Mouse (Mus musculus) midbrain, embryonic 15.5 days (tissue): ENCODE measurements around the gene C1galt1c1. TPM values are rescaled to one million over a fixed set of nuclear protein-coding genes. Genes with fewer than 3 reads are reported as not detected.

Experiments used
- ATAC-seq: fragments of 200-750 bp; cut with Nextera tagmentation; replicated peaks from 2 replicates; pipeline ENCODE4 v1.8.0; 2017; ENCODE audit warnings: moderate TSS enrichment
- H3K27ac ChIP-seq: fragments of 300-500 bp; sonication (generic); 2 replicates; pipeline ENCODE4 v1.5.1; 2015; ENCODE audit warnings: mild to moderate bottlenecking, inconsistent platforms
- H3K27me3 ChIP-seq: fragments of 300-500 bp; sonication (generic); replicated peaks from 2 replicates; pipeline ENCODE4 v1.6.1; 2015; ENCODE audit warnings: inconsistent platforms
- H3K36me3 ChIP-seq: fragments of 300-500 bp; sonication (generic); replicated peaks from 2 replicates; pipeline ENCODE4 v1.6.1; 2015; ENCODE audit warnings: inconsistent platforms
- H3K4me1 ChIP-seq: fragments of 300-500 bp; sonication (generic); 2 replicates; pipeline ENCODE4 v1.6.1; 2015; ENCODE audit warnings: inconsistent platforms
- H3K4me2 ChIP-seq: fragments of 300-500 bp; sonication (generic); 2 replicates; pipeline ENCODE4 v1.6.1; 2015; ENCODE audit warnings: inconsistent platforms, mild to moderate bottlenecking, moderate library complexity
- H3K4me3 ChIP-seq: fragments of 300-500 bp; sonication (generic); 2 replicates; pipeline ENCODE4 v1.5.1; 2015; ENCODE audit warnings: mild to moderate bottlenecking, inconsistent platforms
- H3K9ac ChIP-seq: fragments of 300-500 bp; sonication (generic); 2 replicates; pipeline ENCODE4 v1.6.1; 2015; ENCODE audit warnings: mild to moderate bottlenecking, inconsistent platforms
- H3K9me3 ChIP-seq: fragments of 300-500 bp; sonication (generic); 2 replicates; pipeline ENCODE4 v1.6.1; 2016; ENCODE audit warnings: inconsistent platforms
- WGBS: fragments of 180-500 bp; shearing (Covaris S2); methylation state at CpG from one replicate; pipeline ENCODE4 v1.1.7; 2015; ENCODE audit warnings: mixed read lengths; 5-methylcytosine and 5-hydroxymethylcytosine counted together
- polyA plus RNA-seq: library from polyadenylated mRNA; unstranded; fragments of >200 nt; fragmentation: Nextera tagmentation; extraction: Ambion mirVana; gene quantifications from 2 replicates; pipeline ENCODE4 v1.2.1, GENCODE M21; 2015

C1galt1c1 gene
- 25.4 and 25.9 TPM in 2 replicates for polyA plus RNA-seq

DNA sequence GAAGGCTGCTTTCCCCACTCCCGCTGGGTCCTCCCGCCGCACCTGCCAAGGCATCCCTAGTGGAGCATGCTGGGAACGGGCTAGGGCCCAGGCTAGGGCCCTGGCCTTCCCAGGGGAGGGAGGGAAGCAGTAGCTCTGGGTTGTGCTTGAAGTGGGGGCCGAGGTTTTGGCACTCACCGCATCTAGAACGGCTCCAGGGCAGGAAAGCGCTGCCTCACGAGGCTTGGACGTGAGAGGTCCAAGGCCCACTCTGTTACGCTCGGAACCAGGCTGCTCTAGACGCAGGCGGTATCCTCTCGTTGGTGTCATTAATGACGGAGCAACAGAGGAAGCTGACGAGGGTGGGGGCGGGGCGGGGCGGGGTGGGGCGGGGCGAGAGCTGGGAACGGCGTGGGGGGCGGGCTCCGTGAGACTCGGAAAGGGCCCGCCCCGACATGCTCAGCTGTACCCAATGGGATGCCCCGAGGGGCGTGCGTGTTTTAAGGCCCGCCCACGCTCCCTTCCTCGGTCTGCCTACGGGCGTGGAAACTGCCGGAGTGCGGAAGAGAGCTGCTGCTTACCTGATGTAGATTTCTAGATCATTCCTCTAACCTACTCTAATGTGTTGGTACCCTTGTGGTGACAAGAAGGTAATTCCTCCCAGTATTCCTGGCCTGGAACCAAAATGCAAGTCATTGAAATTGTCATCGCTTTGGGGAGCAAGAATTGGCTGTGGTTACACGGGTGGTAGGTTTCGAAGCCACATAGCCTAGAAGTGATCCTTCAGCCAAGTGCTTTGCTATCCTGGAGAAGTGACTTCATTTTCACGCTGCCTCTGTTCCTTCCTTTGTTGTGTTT, at the start of gene C1galt1c1:
Gene C1galt1c1, minus strand, starts transcription at position 287 of the 837 bp plus-strand sequence.
- WGBS, result 24% methylated on average over 39 of the region's 43 CpGs
- H3K4me2 ChIP-seq, result peak within 1 kb of the TSS; percentile 48
- ATAC-seq, result peak; percentile 99
- H3K27me3 ChIP-seq, result no peaks in the 10 kb centered on the region
- H3K36me3 ChIP-seq, result no peaks in the 10 kb centered on the region
- H3K9ac ChIP-seq, result peak within 1 kb of the TSS; percentile 69
- H3K27ac ChIP-seq, result peak within 1 kb of the TSS; percentile 93
- peaks cover 7% of the 10 kb centered on the region for H3K4me1 ChIP-seq
- H3K4me3 ChIP-seq, result peak within 1 kb of the TSS; percentile 55
- H3K9me3 ChIP-seq, result no peaks in the 10 kb centered on the region

DNA sequence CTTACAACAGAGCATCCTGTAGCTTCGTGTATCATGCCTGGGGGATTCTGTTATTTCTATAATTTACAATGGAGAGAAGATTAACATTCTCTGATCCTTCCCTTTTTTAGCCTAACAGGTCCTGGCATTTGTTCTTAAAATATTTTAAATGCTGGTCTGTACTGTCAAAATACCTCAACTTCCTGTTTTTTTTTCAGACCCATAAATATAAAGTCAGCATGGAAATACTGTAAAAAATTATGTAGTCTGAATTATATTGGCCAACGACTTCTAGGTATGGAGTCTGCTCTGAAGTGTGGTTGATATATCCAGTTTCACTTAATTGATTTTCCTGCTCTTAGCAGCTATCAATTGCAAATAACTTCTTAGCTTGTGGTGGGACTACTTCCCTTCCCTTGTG, 47.1 kb upstream of the C1galt1c1 start:
- Histone ChIP-seq H3K9me3 (no peaks in the 10 kb centered on the region), H3K4me1 (no peaks in the 10 kb centered on the region), H3K27me3 (no peaks in the 10 kb centered on the region), H3K36me3 (no peaks in the 10 kb centered on the region), H3K4me3 (no peak overlapping the region), H3K4me2 (no peak overlapping the region), H3K9ac (no peak overlapping the region), H3K27ac (no peak overlapping the region)
- 61% methylated on average over 2 of the region's 2 CpGs for WGBS
- no peak for ATAC-seq

DNA sequence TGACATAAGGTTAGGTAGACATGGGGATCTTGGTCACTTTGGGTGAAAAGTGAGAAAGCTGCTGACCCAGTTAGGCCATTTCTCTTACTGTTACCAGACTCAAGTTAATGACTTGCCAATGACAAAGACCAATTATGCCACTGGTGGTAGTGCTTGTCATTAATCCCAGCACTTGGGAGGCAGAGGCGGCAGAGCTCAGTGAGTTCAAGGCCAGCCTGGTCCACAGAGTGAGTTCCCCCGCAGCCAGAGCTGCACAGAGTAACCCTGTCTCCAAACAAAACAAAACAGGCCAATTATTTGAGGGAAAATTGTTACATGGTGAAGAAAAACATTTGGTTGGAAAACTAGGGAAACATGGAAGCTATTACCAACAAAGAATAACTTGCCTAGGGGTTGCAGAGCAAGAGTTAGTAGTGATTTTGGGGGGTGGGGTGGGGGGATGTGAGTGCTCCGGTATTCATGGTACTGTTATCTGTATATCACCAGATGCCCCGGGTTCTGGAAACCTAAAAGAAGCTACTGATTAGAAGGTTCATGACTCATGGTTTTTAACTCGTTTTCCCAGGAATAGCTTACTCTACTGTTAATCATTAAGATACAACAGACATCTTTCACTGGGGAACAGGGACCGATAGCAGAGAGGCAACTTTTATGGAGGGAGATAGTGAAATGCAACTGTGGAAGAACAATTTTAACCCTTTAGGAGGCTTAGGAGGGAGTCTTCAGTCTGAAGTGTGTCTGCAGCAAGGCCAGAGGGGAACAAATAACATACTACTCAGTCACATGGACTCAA, 34.4 kb upstream of the C1galt1c1 start:
- no peak for ATAC-seq
- Histone ChIP-seq H3K36me3 (no peaks in the 10 kb centered on the region), H3K27me3 (no peaks in the 10 kb centered on the region), H3K4me1 (no peaks in the 10 kb centered on the region), H3K4me3 (no peak overlapping the region), H3K9ac (no peak overlapping the region), H3K4me2 (no peak overlapping the region), H3K27ac (no peak overlapping the region), H3K9me3 (no peaks in the 10 kb centered on the region)
- 84% methylated on average over 6 of the region's 6 CpGs for WGBS

DNA sequence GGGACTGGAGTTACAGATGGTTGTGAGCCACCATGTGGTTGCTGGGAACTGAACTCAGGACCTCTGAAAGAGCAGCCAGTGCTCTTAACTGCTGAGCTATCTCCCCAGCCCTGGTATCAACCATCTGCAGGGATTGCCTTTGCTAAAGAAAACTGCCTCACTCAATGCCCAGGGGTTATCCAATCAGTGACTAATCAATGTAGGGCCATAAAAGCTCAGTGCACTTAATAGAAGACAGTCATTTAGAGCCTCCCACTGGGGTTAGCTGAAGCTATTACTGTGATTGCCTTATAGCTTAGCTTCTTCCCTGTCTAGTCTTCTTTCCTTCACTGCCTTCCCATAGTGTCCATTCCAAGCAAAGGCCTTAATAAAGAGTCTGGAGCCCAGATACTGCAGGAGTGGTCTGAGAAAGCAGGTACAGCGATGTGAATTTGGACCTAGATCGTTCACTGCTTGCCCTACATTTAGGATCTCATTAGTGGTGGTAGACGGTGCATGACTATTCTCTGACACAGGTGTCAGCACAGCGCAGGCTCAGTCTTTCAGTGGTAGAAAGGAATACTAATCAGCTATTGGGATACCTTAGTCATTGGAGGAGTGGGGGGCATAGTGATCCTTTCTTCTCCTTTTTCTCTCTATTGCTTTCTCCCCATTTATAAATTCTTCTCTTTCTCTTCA, 21.5 kb upstream of the C1galt1c1 start:
- no peaks in the 10 kb centered on the region for H3K4me1 ChIP-seq

DNA sequence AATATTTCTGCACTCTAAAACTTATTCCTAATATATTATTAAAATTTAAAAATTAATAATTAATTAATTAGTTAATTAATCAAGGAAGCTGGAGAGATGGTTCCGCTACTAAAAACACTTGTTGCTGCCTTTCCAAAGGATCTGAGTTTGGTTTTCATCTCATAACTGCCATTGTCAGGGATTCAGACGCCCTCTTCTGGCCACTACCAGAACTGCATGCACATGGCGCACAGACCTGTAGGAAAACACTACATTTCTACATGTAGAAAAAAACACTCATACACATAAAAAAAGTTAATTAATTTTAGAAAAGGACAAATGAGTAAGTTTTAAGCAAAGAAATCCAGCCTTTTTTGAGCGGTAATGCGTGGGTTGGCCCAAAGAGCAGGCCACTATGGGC, 19.8 kb upstream of the C1galt1c1 start:
- H3K4me1 ChIP-seq, result no peaks in the 10 kb centered on the region
- H3K27me3 ChIP-seq, result no peaks in the 10 kb centered on the region
- 80% methylated on average over 5 of the region's 5 CpGs for WGBS
- no peak overlapping the region for H3K4me3 ChIP-seq
- ATAC-seq, result no peak
- no peaks in the 10 kb centered on the region for H3K36me3 ChIP-seq
- H3K9ac ChIP-seq, result no peak overlapping the region
- H3K4me2 ChIP-seq, result no peak overlapping the region
- no peak overlapping the region for H3K27ac ChIP-seq
- no peaks in the 10 kb centered on the region for H3K9me3 ChIP-seq

More for the DNA sequence above, 21.5 kb upstream of the C1galt1c1 start:
- Histone ChIP-seq H3K4me2 (no peak overlapping the region), H3K9me3 (no peaks in the 10 kb centered on the region), H3K4me3 (no peak overlapping the region), H3K27me3 (no peaks in the 10 kb centered on the region), H3K27ac (no peak overlapping the region), H3K9ac (no peak overlapping the region), H3K36me3 (no peaks in the 10 kb centered on the region)
- no peak for ATAC-seq
- 82% methylated on average over 4 of the region's 4 CpGs for WGBS

DNA sequence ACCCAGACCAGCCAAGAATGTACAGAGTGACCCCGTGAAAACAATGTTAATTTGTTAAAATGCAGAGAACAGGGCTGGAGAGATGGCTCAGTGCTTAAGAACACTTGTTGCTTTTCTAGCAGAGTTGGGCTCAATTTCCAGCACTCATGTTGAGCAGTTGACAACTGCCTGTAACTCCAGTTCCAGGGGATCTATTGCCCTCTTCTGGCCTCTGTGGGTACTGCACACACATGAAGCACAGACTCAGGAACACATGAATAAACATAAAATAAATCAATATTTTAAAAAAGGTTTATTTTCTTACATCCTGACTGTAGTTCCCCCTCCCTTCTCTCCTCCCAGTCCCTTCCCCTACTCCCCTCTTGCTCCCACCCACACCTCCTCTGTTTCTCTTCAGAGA, 18.3 kb upstream of the C1galt1c1 start:
- Histone ChIP-seq H3K9me3 (no peaks in the 10 kb centered on the region), H3K36me3 (no peaks in the 10 kb centered on the region), H3K4me1 (no peaks in the 10 kb centered on the region), H3K4me3 (no peak overlapping the region), H3K4me2 (no peak overlapping the region), H3K27ac (no peak overlapping the region), H3K9ac (no peak overlapping the region), H3K27me3 (no peaks in the 10 kb centered on the region)
- ATAC-seq, result no peak
- 72% methylated on average over 1 of the region's 1 CpGs for WGBS

DNA sequence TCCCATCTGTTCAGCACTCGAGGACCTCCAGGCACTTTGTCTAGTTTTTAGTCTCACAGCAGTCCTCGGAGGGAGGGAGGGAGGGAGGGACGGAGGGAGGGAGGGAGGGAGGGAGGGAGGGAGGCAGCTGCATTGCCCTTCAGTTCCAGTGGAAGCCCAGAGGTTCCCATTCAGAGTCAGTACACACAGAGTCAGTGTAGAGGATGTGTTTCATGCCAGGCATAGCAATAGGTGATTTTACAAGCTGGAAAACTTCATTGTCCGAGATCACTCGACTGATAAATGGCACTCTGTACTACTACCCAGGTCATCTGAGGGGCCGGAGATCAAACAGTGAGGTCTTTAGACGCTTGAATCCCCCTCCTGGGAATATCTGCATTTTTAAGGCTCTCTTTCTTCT, 16.3 kb upstream of the C1galt1c1 start:
- Histone ChIP-seq H3K36me3 (no peaks in the 10 kb centered on the region), H3K4me1 (no peaks in the 10 kb centered on the region), H3K4me3 (no peak overlapping the region), H3K9ac (no peak overlapping the region), H3K27ac (no peak overlapping the region), H3K9me3 (no peaks in the 10 kb centered on the region), H3K4me2 (no peak overlapping the region), H3K27me3 (no peaks in the 10 kb centered on the region)
- WGBS, result 45% methylated on average over 5 of the region's 7 CpGs
- no peak for ATAC-seq

DNA sequence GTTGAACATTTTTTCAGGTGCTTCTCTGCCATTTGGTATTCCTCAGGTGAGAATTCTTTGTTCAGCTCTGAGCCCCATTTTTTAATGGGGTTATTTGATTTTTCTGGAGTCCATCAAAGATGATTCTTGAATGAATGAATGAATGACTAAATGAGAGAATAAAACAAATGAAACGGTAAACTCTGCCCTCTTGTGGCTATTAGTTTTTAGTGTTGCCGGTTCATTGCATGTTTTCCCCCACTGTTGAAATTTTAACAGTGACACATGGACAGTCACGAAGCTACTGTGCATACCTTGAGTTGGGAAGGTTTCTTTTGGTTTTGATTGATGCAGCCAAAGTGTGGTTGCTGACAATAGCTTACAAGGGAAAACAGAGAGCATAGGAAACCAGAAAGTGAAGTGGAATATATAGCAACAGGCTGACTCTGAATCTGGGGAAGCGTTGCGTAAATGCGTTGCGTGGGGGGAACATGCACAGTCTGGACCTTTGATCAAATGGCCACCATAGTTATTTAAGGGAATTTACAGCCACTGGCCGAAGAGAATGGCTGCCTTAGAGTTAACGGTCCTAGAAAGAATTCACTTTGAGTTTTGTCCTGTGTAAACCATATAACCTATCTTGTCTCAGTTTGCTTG, 15.6 kb upstream of the C1galt1c1 start:
- no peaks in the 10 kb centered on the region for H3K9me3 ChIP-seq
- H3K36me3 ChIP-seq, result no peaks in the 10 kb centered on the region
- H3K9ac ChIP-seq, result no peak overlapping the region
- ATAC-seq, result no peak
- no peaks in the 10 kb centered on the region for H3K4me1 ChIP-seq
- no peak overlapping the region for H3K27ac ChIP-seq
- no peaks in the 10 kb centered on the region for H3K27me3 ChIP-seq
- 61% methylated on average over 9 of the region's 9 CpGs for WGBS
- H3K4me2 ChIP-seq, result no peak overlapping the region
- no peak overlapping the region for H3K4me3 ChIP-seq

DNA sequence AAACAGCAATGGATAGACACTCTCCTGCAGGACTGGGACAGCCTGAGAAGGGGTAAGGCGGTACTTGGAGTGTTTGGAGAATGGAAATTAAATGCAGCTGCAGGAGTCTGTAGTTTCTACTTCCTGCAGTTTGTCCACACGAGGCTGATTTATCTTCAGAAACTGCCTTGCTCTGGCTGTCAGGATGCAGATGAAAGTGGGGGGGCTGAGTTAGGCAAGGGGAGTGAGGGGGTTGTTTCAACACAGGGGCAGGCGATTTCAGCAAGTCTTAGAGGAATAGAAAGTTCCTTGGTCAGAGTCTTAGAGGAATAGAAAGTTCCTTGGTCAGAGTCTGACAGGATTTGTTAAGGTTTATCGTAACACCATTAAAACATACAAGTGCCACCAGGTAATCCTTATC, 7.3 kb upstream of the C1galt1c1 start:
- Histone ChIP-seq H3K9ac (no peak overlapping the region), H3K4me3 (no peak overlapping the region), H3K9me3 (no peaks in the 10 kb centered on the region), H3K27ac (no peak overlapping the region), H3K4me2 (no peak overlapping the region), H3K27me3 (no peaks in the 10 kb centered on the region), H3K36me3 (no peaks in the 10 kb centered on the region), H3K4me1 (no peaks in the 10 kb centered on the region)
- ATAC-seq, result no peak
- 77% methylated on average over 4 of the region's 4 CpGs for WGBS

DNA sequence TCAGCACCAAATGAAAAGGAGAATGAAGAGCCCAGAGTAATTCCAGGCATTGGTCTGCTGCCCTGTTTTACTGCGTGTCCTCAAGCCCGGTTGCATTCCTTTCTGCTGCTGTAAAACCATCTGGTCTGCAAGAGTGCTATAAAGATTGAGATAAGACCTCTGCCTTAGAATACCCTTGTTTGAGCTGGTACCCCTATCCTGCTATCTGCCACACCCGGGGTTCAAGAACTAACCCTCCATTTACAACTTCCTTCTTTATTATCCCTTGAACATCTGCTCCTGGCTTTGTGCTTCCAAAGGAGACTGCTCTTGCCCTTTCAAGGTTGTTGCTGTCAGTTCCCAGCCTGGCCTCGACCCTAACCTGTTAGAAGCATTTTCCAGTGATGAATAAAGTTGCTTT, 6.5 kb upstream of the C1galt1c1 start:
- 76% methylated on average over 4 of the region's 4 CpGs for WGBS
- no peaks in the 10 kb centered on the region for H3K36me3 ChIP-seq
- no peaks in the 10 kb centered on the region for H3K4me1 ChIP-seq
- no peak for ATAC-seq
- H3K4me3 ChIP-seq, result no peak overlapping the region
- H3K9me3 ChIP-seq, result no peaks in the 10 kb centered on the region
- no peaks in the 10 kb centered on the region for H3K27me3 ChIP-seq
- H3K4me2 ChIP-seq, result no peak overlapping the region
- H3K9ac ChIP-seq, result no peak overlapping the region
- no peak overlapping the region for H3K27ac ChIP-seq

DNA sequence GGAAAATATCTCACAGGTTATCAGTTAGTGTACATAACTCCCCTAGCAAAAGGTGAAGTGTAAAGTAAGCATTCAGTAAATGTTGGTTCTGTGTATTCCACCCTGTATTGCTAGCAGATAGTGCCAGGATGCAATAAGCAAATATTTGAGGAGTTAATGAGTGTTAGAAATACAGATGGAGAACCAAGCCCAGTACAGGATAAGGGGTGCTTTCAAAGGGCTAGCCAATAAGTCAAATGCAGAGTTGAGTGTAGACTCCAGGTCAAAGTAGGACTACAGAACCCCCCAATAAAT, 698 bp upstream of the C1galt1c1 start:
- peak overlapping the region; percentile 93 for H3K27ac ChIP-seq
- H3K9ac ChIP-seq, result no peak overlapping the region
- no peaks in the 10 kb centered on the region for H3K36me3 ChIP-seq

DNA sequence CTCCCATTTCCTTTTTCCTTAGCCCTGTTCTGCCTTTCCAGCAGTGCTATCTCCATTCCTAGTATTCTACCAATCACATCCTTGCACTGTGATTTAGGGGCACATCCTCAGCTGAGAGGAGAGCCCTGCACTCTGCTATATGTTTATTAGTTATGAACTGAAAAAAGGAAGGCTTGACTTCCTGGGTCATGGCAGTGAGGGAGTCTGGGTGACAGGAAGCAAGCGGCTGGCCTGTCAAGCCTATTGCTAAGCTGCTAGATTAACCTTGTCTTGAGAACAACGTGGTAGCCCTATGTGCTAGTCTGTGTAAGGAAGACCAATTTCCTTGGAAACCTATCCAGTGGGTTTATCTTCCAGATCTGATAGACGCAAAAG, 33.9 kb downstream of the C1galt1c1 start:
- H3K4me3 ChIP-seq, result peak overlapping the region; percentile 48
- no peaks in the 10 kb centered on the region for H3K36me3 ChIP-seq
- peak overlapping the region; percentile 54 for H3K9ac ChIP-seq
- peak overlapping the region; percentile 86 for H3K27ac ChIP-seq
- H3K4me2 ChIP-seq, result peak overlapping the region; percentile 53
- ATAC-seq, result peak; percentile 87
- no peaks in the 10 kb centered on the region for H3K4me1 ChIP-seq
- H3K9me3 ChIP-seq, result no peaks in the 10 kb centered on the region
- H3K27me3 ChIP-seq, result no peaks in the 10 kb centered on the region
- 17% methylated on average over 3 of the region's 3 CpGs for WGBS

More for the DNA sequence above, 698 bp upstream of the C1galt1c1 start:
- peak overlapping the region; percentile 47 for H3K4me2 ChIP-seq
- H3K4me3 ChIP-seq, result peak overlapping the region; percentile 55
- ATAC-seq, result no peak; the same call in 1 of the 2 replicates
- no peaks in the 10 kb centered on the region for H3K9me3 ChIP-seq
- H3K27me3 ChIP-seq, result no peaks in the 10 kb centered on the region
- peaks cover 7% of the 10 kb centered on the region for H3K4me1 ChIP-seq
